Mouse (Mus musculus) cerebellum, adult 8-10 months (tissue): ENCODE results near the gene Spata25.
"Not testable (repeated sequence)": the region's sequence is repeated elsewhere in the genome, so short reads cannot be mapped to it uniquely, and the experiment has no call there.

Experiments
- DNase-seq: peaks from one replicate; pipeline ENCODE4 v3.0.0; 2022

Spata25 gene

DNA sequence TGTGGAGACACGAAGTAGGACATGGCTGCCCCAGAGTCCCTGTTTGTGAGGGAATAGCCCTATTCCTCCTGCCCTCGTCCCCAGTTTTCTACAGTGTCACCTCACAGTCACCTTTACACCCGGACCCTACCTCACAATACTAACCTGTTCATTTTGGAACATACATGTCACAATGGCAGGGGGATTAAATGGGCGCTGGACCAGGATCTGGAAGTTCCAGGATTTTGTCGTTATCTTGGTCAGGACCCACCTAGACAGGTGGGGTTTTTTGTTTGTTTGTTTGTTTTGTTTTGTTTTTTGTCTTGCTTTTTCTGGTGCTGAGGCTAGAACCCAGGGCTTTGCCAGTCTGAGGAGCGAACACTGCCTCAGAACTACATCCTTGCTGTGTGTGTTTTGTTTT lies at the start of gene Spata25:
Gene Spata25 (minus strand): TSS at position 101 of the 400 bp plus-strand sequence.
- no peak for DNase-seq

DNA sequence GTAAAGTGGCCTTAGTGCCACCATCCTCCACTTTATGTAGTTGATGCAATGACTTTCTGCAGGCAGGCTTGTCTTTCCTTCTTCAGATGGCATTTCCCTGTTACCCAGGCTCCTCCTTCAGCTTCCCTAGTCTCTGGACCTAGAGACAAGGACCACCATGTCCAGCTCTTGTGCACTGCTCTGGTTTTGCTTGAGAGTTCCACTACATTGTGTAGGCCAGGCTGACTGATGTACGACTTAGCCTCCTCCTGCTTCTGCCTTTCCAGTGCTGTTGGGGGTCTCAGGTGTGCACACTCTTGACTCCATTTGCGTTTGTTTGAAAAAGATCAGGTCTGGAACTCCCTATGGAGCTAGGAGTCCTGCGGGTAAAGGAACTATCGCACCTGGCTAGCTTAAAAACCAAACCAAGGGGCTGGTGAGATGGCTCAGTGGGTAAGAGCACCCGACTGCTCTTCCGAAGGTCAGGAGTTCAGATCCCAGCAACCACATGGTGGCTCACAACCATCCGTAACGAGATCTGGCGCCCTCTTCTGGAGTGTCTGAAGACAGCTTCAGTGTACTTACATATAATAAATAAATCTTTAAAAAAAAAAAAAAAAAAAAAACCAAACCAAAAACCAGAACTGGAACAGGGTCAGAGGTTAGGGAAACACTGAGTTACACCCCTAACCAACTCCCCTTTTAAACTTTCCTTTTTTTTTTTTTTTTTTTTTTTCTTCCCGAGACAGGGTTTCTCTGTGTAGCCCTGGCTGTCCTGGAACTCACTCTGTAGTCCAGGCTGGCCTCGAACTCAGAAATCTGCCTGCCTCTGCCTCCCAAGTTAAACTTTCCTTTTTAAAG lies 49.3 kb upstream of the Spata25 start:
- not testable (repeated sequence) for DNase-seq

DNA sequence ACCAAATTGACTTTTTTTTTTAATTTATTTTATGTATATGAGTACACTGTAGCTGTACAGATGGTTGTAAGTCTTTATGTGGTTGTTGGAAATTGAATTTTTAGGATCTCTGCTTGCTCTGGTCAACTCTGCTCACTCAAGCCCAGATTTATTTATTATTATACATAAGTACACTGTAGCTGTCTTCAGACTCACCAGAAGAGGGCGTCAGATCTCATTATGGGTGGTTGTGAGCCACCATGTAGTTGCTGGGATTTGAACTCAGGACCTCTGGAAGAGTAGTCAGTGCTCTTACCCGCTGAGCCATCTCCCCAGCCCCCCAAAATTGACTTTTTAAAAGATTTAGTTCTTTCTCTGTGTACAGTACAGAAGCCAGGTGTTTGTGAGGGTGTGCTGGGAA lies 47.3 kb upstream of the Spata25 start:
- DNase-seq = not testable (repeated sequence)

DNA sequence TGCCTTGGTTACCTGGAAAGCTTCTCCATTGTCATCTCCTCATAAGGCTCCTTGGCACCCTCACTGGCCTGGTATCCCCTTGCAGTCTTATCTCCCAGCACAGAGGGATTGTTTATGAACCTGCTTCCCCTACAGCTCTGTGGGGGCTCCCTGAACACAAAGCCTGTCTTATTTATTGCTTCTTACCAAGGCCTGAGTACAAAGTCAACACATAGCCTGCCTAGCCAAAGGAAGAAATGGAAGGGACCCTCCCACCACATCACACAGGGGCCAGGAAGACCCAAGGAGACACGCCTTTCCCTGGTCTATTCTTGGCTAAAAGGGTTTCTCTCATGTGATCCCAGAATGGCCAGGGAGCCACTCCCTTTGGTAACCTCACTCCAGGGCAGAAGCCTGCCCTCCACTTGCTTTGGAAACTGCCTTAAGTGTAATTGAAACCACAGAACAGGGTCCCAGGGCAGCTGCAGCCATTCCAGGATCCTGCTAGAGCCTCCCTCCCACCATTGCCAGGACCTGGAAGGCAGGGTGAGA lies 46.0 kb upstream of the Spata25 start:
- no peak for DNase-seq

DNA sequence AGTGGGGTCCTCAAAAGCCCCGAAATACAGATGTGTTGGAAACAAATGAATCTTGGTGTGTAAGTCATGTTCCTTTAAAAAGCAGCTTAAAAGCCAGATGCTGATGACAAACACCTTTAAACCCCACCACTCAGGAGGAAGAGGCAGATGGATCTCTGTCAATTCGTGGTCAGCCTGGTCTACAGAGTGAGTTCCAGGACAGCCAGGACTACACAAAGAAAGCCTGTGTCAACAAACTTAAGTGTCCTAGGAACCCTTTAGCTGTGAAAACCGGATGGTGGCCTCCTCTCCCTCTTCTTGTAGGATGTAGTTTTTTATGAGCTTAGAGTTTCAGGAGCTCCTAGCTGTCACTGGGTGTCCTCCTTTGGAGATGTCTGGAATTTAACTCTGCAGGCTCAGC lies 45.3 kb upstream of the Spata25 start:
- no peak for DNase-seq

DNA sequence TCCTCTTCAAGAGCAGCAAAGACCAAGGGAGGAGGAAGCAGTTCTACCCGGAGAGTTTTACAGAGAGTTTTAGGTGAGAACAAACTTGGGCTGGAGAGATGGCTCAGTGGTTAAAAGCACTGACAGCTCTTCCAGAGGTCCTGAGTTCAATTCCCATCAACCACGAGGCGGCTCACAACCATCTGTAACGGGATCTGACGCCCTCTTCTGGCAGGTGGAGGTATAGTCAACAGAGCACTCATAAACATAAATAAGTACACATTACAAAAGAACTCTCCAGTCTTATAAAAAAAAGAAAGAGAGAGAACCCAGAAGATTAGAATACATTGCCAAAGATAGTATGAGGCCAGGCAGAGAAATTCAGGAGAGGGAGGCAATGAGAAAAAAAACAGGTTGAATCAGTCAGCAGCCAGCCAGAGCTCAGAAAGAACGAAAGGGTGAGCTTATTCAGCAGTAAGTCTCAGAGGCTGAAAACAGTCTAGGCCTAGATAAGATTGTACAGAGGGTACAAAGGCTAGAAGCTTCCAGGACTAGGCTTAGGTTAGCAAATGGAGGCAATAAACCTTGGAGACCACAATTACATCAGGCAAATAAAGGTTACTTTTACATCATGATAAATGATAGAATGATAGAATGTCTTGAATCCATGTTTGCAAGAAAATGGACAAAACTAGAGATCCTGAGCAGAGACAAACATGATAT lies 43.4 kb upstream of the Spata25 start:
- no peak for DNase-seq

DNA sequence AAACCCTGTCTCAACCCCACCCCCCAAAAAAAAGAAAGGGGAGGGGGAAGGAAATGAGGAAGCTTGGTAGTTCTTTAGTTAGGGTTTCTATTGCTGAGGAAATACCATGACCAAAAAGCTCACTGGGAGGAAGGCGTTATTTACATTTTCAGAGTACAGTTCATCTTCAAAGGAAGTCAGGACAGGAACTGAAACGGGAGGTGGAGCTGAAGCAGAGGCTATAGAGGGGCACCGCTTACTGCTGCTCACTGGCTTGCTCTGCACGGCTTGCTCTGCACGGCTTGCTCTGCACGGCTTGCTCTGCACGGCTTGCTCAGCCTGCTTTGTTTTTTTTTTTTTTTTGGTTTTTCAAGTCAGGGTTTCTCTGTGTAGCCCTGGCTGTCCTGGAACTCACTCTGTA lies 40.2 kb upstream of the Spata25 start:
- DNase-seq = no peak

DNA sequence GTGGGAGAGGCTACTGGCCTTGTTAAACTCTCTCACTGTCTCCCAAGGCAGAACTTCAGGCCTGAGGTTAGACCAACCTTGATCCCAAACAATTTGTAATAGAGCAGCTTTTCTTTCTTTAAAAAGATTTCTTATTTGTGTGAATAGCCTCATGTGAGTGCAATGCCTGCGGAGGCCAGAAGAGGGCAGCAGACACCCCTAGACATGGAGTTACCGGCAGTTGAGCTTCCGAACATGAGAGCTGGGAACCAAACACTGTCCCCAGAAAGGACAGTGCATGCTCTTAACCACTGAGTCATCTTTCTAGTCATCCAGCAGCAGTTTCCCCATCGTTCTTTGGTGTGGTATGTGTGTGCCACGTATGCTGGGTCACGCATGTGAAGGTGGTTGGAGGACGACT lies 39.2 kb upstream of the Spata25 start:
- no peak for DNase-seq

DNA sequence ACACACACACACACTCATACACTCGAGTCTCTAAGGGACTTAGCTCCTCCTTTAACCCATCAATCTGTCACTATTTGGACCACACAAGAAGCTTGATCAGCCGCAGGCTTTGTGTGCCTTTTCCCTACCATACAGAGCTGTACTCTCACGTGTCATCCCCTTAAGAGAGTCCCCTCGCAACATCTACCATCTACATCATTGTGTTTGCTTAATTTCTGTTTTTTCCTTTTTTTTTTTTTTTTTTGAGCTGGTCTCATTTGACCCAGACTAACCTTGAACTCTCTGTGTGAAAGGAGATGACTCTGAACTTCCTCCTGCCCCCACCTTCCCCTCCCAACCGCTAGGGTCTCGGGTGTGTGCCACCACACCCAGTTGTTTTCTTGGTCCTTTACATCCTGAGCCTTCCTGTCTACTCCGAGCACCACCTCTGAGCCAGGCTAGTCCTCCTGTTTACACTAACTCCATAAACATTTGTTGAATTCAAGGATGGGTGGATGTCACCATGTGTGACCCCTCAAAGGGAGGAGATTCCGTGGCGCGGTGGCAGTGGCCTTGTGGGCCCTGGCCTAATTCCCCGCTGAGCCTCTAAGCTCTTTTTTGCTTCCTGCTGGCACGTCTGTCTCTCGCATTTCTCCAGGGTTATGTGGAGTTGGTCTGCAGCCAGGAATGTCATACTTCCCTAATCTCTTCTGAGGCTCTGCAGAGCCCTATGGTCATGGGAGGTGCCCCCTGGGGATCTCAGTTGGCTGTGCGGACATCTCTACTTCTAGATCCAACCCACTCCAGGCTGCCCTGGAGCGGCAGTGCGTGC lies 38.6 kb upstream of the Spata25 start:
- no peak for DNase-seq

DNA sequence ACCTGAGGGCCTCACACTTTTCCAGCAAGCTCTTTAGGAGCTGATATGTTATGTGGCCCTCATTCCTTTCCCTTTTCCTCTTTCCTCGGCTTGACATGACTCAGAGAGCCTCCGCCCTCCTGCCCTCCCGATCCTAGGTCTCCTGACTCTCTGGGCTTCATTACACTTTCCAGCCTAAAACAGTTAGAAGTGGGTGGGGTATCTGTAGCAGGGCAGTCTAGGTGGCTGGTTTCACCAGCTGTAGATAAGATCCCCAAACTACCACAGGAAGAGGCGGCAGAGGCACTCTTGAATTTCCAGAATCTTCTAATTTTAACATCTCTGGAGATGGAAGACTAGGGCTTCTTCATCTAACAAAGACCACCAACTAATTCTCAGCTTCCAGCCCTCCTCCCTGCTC lies 36.3 kb upstream of the Spata25 start:
- no peak for DNase-seq

DNA sequence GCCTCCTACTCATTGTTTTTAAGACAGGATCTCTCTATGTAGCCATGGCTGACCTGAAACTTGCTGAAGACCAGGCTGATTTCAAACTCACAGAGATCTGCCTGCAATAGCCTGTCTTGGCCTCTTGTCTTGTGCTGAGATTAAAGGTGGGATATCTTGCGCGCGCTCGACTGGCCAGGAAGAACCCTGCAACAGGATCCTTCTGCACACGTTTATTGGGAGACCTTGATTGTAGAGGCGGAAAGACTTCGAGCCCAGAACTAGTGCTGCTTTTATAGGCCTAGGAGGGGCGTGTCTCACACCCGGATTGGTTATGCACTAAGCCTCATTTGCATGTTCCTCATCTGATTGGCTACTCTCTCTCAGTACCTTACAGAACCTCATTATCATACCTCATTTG lies 35.1 kb upstream of the Spata25 start:
- DNase-seq = not testable (repeated sequence)

DNA sequence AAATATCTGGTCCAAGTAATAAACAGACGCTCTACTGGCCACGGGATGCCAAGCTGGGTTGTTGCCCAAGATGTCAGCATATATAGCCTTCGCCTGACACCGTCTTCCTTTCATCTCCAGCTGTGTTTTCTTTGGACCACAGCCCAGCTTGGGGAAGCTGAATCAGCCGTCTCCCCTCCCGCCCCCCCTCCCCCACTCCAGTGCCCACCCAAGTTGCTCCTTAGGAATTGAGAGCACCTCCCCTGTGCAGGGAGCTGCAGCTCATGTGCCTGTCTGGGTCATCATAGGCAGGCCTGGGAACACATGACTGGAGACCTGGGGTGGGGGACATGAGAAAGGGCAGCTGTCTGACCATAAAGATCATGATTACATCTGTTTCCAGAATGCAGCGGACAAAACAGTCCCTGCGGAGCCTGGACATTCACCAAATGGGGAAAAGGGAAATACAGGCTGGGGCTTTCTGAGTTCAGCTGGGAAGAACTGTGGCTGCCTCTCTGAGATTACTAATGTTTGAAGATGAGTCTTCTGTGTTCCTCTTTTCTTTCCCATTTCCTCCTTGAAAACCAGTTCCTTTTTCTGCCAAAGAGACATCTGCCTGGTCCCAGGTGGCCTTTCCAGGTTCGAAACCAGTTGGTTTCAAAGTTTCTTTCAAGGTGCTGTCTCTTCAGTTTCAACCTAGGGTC lies 34.0 kb upstream of the Spata25 start:
- DNase-seq = no peak

DNA sequence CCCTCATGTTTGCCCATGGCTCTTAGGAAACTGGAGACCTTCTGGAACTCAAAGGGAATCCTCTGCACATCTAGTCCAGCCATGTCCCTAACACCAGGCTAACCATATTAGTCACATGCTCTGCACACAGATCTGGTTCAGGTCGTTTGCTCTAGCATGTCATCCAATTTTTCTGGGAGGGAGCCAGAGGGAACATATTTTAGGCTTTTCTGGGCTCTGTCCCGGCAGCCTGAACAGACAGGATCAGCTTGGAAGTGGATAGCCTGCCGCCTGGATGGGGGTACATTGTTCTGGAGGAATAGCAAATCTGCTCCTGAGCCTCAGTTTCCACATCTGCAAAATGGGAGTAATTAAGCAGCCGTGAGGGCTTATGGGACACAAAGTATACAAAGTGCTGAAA lies 32.8 kb upstream of the Spata25 start:
- DNase-seq = no peak

DNA sequence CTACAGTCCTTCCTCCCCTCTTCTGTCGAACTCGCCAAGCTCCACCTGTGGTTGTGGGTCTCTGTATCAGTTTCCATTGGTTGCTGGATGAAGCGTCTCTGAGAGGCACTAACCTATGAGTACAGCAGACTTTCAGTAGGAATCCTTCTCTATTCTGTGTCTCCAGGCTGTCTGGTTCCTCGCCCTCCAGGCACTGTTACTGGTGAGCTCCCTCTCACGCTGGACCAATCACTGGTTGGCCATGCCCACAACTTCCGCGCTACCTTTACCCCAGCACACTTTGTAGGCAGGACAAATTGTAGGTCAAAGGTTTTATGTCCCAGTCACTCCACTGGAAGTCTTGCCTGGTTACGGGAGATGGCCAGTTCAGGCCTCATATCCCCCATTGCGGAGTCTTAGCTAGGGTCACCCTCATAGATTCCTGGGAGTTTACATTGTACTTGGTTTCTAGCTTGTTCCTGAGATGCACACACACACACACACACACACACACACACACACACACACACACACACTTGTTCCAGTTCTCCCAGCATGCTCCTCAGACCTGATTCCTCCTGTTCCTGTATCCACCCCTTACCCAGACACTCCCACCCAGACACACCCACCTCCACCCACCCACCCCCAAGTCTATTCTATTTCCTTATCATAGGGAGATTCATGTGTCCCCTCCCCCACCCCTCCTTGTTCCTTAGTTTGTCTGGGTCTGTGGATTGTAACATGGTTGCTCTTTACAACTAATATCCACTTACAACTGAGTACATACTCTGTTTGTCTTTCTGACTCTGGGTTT lies 31.5 kb upstream of the Spata25 start:
- no peak for DNase-seq

DNA sequence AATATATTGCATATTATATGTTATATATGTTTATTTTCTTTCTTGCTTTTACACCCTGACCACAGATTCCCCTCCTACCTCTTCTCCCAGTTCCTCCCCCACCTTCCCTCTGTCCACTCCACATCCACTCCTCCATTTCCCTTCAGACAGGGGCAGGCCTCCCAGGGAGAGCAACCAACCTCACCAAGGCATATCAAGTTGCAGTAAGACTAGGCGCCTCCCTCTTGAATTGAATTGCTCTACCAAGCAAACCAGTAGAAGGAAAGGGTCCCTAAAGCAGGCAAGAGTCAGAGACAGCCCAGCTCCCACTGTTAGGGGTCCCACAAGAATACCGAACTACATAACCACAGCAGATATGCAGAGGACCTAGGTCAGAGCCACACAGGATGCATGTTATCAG lies 30.8 kb upstream of the Spata25 start:
- DNase-seq = no peak

DNA sequence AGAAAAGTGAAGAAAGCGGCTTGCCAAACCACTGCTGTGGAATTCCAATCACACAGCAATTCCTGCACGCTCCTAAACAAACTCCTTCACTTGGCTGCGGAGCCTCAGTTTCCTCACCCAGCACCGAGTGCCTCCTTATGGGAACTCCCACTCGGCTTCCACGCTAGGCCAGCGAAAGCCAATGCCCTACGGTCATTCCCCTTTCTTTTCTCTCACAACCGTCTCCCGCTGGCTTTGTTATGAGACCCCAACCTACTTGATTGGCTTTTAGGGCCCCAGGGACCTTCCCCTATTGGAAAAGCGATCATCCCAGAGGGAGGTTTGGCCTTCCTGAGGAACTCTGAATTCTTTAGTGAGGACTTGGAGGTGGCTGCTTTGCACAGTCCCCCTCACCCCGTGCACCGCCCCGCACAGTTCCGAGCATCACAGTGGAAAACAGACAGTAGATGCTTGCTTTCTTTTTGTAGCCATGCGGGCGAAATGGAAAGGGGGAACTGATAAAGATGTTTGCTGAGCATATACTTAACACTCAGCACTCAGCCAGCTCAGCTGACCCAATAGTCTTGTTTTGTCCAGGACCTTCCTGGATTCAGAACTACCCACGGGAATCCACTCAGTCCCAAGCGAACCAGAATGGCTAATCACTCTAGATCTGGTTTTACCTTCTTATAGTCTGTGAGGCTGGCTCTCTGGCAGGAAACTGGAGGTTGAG lies 29.7 kb upstream of the Spata25 start:
- DNase-seq = no peak

DNA sequence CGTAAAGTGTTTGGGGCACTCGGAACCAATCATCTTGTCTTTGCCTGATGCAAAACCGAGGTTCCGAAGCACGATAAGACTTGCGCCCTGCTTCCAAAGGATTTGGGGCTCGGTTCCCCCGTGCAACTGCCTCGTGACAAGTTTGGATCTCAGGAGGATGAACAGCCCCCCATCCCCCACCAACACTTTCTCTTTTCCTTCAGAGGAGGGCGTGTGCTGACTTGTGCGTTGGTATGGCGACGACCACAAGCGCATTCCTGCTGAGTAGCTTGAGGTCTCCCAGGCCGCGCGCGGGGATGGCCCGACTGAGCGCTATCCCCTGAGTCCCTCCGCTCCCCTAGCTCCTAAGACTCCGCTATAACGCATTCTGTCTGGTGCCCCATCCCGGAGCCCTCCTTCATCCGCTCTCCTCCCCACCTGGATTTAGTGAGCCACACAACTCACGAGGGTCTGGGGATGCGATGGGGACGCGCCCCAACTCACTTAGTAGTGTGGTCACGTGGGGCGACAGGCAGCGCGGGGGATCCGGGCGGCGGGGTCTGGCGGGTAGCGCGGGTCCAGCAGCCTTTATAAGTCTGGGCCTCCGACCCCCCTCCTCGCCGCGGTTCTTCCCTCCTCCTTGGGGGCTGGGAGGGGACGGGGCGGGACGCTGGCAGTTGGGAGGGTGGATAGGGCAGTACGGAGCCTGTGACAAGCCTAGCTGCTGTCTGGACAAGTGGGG lies 28.9 kb upstream of the Spata25 start, which contains the start of gene Pltp:
Gene Pltp (minus strand): TSS at position 611 of the 721 bp plus-strand sequence.
- DNase-seq = no peak

DNA sequence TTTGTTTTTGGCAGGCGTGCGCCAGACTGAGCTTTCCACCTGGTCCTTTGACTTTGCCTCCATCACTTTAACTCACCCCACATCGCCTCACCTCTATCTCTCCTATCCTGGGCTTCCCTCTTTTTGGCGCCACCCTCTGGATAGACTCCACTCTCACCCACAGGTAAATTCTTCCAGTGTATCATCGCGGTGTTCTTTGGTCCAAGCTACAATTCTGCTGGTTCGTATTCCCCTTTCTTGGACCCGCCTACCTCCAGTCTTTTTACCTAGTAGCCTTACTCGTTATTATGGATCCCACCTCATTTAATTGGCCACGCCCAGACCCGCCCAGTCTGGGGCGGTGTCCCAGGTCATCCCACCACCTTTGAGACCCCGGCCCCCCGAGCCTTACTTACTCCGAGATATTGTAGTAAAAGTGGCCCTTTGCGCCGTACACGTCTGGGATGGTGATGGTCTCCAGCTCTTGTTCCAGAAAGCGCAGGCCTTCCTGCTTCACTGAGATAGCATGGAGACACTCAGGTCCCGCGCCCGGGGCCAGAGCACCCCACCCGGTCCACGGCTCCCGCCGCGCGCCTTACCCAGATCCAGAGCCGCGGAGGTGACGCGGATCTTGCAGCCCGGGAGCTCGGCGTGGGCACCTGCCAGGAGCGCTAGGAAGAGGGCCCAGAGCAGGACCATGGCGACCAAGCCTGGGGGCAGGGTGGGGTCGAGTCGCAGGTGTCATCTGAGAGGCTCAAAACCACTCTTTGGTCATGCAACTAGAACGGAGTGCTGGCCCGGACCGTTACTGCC lies 28.2 kb upstream of the Spata25 start:
- DNase-seq = no peak

DNA sequence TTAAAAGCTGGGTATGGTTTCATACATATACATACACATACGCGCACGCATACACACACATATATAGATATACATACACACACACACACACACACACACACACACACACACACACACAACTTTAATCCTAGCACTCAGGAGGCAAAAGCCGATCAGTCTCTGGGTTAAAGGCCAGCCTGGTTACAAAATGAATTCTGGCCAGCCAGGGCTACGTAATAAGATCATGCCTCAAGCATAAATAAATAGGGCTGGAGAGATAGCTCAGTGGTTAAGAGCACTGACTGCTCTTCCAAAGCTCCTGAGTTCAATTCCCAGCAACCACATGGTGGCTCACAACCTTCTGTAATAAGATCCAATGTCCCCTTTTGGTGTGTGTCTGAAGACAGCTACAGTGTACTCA lies 27.2 kb upstream of the Spata25 start:
- not testable (repeated sequence) for DNase-seq
